Mouse (Mus musculus) testis, adult 2 months (tissue): ENCODE data around the gene Ptger2.

Source experiments
- CTCF ChIP-seq: fragments of 200-500 bp; IDR thresholded peaks from 2 replicates; pipeline ENCODE4 v1.5.1; 2012; ENCODE audit warnings: low read depth, mild to moderate bottlenecking, inconsistent platforms, low read length, moderate library complexity; ENCODE audit not compliant: control insufficient read depth, insufficient read depth, insufficient replicate concordance
- POLR2A ChIP-seq: fragments of 200-500 bp; IDR thresholded peaks from 2 replicates; pipeline ENCODE4 v1.6.1; 2012; ENCODE audit warnings: low read depth, mild to moderate bottlenecking, inconsistent platforms, low read length, moderate library complexity; ENCODE audit not compliant: control insufficient read depth

DNA sequence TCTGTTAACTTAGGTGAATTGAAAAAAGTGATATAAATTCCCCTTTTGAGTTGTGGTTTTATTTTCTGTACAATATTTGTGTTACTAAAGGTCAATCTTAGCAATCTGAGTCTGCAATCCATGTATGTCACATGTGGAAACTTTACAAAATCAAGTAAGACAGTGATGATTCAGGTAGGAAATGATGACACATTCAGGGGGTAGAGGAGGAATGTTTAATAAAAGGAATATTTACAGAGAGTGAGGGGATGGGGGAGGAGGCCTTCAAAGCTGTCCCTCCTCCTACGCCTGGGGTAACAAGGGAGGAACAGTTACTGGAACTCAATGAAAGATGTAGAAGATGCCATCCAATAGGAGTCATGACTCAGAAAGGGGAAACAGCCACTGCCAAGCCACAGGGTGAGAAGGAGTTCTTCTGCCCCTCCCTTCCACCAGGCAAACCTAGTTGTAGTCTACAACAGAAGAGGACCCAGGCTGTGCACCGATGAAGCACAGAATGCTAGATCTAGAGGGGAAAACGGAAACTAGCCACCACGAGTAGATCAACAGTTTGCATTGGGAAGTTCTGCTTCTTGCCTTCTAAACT is 17.8 kb downstream of the Ptger2 start:
- TF ChIP-seq CTCF (no peak), POLR2A (no peak)
